Mouse (Mus musculus) limb, embryonic 11.5 days (tissue): ENCODE results near the gene Sez6l. TPM values are rescaled to one million over a fixed set of nuclear protein-coding genes. Genes with fewer than 3 reads are reported as not detected.
"Not testable (repeated sequence)": the region's sequence is repeated elsewhere in the genome, so short reads cannot be mapped to it uniquely, and the experiment has no call there.

Source experiments
- ATAC-seq: fragments of 200-750 bp; cut with Nextera tagmentation; 2 replicates; pipeline ENCODE4 v1.8.0; 2017; ENCODE audit warnings: low read depth; ENCODE audit not compliant: insufficient number of reproducible peaks, low FRiP score, low TSS enrichment
- DNase-seq: peaks from one replicate; pipeline ENCODE4 v3.0.0-alpha.2; 2015; ENCODE audit warnings: low spot score
- H3K27ac ChIP-seq: fragments of 300-500 bp; sonication (generic); replicated peaks from 2 replicates; pipeline ENCODE4 v1.5.1; 2014; ENCODE audit warnings: low read depth, mild to moderate bottlenecking, low read length
- H3K27me3 ChIP-seq: fragments of 300-500 bp; sonication (generic); 2 replicates; pipeline ENCODE4 v1.6.1; 2014; ENCODE audit warnings: mild to moderate bottlenecking, low read length, mixed read lengths; ENCODE audit not compliant: control insufficient read depth, insufficient read depth
- H3K36me3 ChIP-seq: fragments of 300-500 bp; sonication (generic); 2 replicates; pipeline ENCODE4 v1.6.1; 2014; ENCODE audit warnings: mild to moderate bottlenecking, low read length, moderate library complexity, mixed read lengths; ENCODE audit not compliant: control insufficient read depth, insufficient read depth
- H3K4me1 ChIP-seq: fragments of 300-500 bp; sonication (generic); 2 replicates; pipeline ENCODE4 v1.6.1; 2014; ENCODE audit warnings: low read length, mixed read lengths; ENCODE audit not compliant: control insufficient read depth, insufficient read depth
- H3K4me2 ChIP-seq: fragments of 300-500 bp; sonication (generic); 2 replicates; pipeline ENCODE4 v1.6.1; 2014; ENCODE audit warnings: low read depth, mild to moderate bottlenecking, moderate library complexity; ENCODE audit not compliant: severe bottlenecking
- H3K4me3 ChIP-seq: fragments of 300-500 bp; sonication (generic); 2 replicates; pipeline ENCODE4 v1.5.1; 2014; ENCODE audit warnings: low read depth, low read length
- H3K9ac ChIP-seq: fragments of 300-500 bp; sonication (generic); 2 replicates; pipeline ENCODE4 v1.6.1; 2014; ENCODE audit warnings: mild to moderate bottlenecking, low read length
- H3K9me3 ChIP-seq: fragments of 300-500 bp; sonication (generic); 2 replicates; pipeline ENCODE4 v1.6.1; 2016; ENCODE audit warnings: low read length; ENCODE audit not compliant: control insufficient read depth
- WGBS: fragments of 180-500 bp; shearing (Covaris S2); extraction: QIAGEN DNeasy Blood & Tissue Kit; methylation state at CpG from one replicate; pipeline ENCODE4 v1.1.7; 2014; 5-methylcytosine and 5-hydroxymethylcytosine counted together
- polyA plus RNA-seq: library from polyadenylated mRNA; unstranded; fragments of >200 nt; fragmentation: Nextera tagmentation; extraction: Ambion mirVana; gene quantifications from 2 replicates; pipeline ENCODE4 v1.2.1, GENCODE M21; 2014

Gene Sez6l
- polyA plus RNA-seq, 1 experiment from 2014 or later = 0.13 TPM

- no peaks in the 10 kb centered on the region for H3K27me3 ChIP-seq
- no peaks in the 10 kb centered on the region for H3K9me3 ChIP-seq
- WGBS = 64% methylated on average over 4 of the region's 4 CpGs
- no peak overlapping the region for H3K9ac ChIP-seq
- no peak for DNase-seq
- no peaks in the 10 kb centered on the region for H3K36me3 ChIP-seq
- no peak overlapping the region for H3K27ac ChIP-seq
- H3K4me2 ChIP-seq = no peak overlapping the region
- no peak for ATAC-seq
- H3K4me3 ChIP-seq = no peak overlapping the region
- H3K4me1 ChIP-seq = no peaks in the 10 kb centered on the region
Measured at GRCm38 (mm10) chr5:112418023-112418422, 159.0 kb downstream of the Sez6l start.

DNA sequence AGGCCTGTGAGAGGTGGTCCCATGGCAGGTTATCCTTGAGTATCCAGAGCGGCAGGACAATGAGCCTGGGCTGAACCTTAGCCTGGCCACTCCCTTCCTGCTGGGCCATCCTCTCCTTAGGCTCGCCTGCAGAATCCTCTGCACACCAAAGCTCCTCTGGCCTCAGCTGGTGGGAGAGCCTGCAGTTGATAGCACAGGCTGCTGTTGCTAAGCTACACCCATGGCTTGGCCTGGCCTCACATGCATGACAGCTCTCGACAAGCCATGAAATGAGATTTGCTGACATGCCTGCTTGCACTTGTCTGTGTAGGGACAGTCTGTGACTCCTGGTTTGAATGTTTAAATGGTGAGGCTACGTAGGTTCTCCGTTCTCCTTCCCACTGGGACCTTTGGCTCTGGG lies 160.3 kb downstream of the Sez6l start:
- WGBS = 71% methylated on average over 5 of the region's 5 CpGs
- 0 out of 2 replicates have a peak, but pooled peaks cover 6% of the 10 kb centered on the region for H3K27me3 ChIP-seq
- no peak overlapping the region for H3K9ac ChIP-seq
- ATAC-seq (no peak), DNase-seq (no peak)
- no peak overlapping the region for H3K4me3 ChIP-seq
- no peak overlapping the region for H3K27ac ChIP-seq
- no peaks in the 10 kb centered on the region for H3K36me3 ChIP-seq
- no peak overlapping the region for H3K4me2 ChIP-seq
- H3K9me3 ChIP-seq = no peaks in the 10 kb centered on the region
- H3K4me1 ChIP-seq = 0 out of 2 replicates have a peak, but pooled peaks cover 2% of the 10 kb centered on the region

- not testable (repeated sequence) for H3K9ac ChIP-seq, H3K27ac ChIP-seq, H3K4me2 ChIP-seq, H3K36me3 ChIP-seq, DNase-seq, H3K9me3 ChIP-seq, H3K27me3 ChIP-seq, ATAC-seq, H3K4me3 ChIP-seq, H3K4me1 ChIP-seq
- 79% methylated on average over 4 of the region's 4 CpGs for WGBS
Measured at GRCm38 (mm10) chr5:112412781-112413180, 164.2 kb downstream of the Sez6l start.

DNA sequence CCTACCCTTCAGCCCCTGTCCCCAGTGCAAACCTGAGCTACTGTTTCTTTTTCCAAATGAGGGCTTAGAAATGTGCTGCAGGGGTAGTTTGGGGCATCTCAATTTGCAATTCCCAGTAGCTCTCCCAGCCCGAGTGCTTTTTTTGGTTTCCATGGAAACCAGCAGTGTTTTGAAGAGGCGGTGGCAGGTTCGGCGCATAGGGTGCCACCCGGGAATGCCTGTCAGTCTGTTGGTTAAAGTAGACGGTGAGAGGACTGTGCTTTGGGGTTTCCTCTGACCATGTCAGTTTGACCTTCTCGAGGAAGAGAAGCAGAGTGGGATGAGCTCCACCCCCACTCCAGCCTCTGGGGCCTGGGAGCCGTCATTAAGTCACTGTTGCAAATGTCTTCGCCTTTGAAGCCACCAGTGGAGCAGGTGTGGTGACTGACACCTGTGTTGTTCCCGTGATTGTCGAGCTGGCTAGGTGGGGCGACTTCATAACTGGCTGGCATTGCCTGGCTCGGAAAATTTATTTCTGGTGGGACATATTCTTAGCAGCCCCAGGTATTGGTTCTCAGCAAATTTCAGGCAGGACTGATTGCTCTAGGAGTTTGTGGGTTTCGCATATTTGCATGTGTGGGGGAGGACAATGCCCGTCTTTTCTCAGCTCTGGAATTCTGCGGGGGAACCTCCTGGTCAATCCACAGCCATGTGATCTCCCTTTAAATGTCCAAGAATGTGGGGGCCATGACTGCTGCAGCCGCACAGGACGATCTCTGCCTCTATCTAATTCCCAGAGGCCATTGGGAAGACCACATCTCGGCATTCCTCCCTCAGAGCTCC lies 165.3 kb downstream of the Sez6l start:
- DNase-seq = peak; percentile 51
- H3K4me2 ChIP-seq = no peak overlapping the region

DNA sequence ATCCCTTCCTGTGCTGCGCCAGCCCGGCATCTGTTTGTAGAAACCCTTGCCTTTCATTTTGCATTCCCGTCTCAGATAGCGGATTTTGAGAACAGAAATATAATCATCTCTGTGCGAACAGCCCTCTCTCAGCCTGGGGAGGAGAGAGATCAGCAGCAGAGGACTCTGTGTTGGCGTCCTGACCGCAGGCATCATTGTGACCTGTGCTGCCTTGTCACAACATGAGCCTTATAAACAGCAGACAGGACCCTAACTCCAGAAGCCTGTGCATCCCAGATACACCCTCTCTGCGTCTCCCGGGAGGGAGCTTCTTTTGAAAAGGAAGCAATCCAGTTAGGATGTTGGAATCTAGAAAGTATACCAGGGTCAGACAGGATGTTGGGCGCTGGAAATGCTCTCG lies 165.9 kb downstream of the Sez6l start:
- Histone ChIP-seq H3K4me2 (no peak overlapping the region), H3K27ac (no peak overlapping the region), H3K36me3 (no peaks in the 10 kb centered on the region), H3K27me3 (0 out of 2 replicates have a peak, but pooled peaks cover 7% of the 10 kb centered on the region), H3K9ac (no peak overlapping the region), H3K9me3 (no peaks in the 10 kb centered on the region), H3K4me1 (0 out of 2 replicates have a peak, but pooled peaks cover 3% of the 10 kb centered on the region), H3K4me3 (no peak overlapping the region)
- 47% methylated on average over 11 of the region's 11 CpGs for WGBS
- DNase-seq = no peak
- ATAC-seq = no peak

More for the DNA sequence above, 165.3 kb downstream of the Sez6l start:
- no peak for ATAC-seq
- Histone ChIP-seq H3K4me1 (0 out of 2 replicates have a peak, but pooled peaks cover 3% of the 10 kb centered on the region), H3K27me3 (0 out of 2 replicates have a peak, but pooled peaks cover 7% of the 10 kb centered on the region), H3K4me3 (no peak overlapping the region), H3K36me3 (no peaks in the 10 kb centered on the region), H3K27ac (no peak overlapping the region), H3K9me3 (no peaks in the 10 kb centered on the region), H3K9ac (no peak overlapping the region)
- WGBS = 11% methylated on average over 19 of the region's 19 CpGs

DNA sequence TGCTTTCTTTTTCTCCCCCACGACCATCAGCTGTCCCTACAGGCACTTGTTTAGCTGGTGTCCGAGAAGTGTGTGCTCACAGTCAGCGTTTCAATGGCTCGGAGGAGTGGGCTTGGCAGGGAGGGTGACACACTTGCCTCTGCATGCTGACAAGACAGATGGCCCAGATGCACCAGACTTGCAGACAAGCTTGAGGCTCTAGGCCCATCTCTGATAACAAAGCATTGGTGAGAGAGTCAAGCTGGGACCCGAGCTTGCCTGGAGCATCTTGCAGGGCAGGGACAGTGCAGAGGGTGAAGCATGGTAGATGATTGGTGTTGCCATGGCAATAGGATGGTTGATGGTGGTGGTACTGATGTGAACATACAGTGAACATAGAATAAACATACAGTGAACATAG lies 167.7 kb downstream of the Sez6l start:
- no peak for ATAC-seq
- no peaks in the 10 kb centered on the region for H3K36me3 ChIP-seq

GRCm38 (mm10) chr5:112406017-112406416 lies 171.0 kb downstream of the Sez6l start:
- DNase-seq (no peak), ATAC-seq (no peak)
- WGBS = 77% methylated on average over 3 of the region's 3 CpGs
- no peak overlapping the region for H3K4me2 ChIP-seq
- H3K9me3 ChIP-seq = no peaks in the 10 kb centered on the region
- no peak overlapping the region for H3K4me3 ChIP-seq
- no peaks in the 10 kb centered on the region for H3K27me3 ChIP-seq
- H3K9ac ChIP-seq = no peak overlapping the region
- no peak overlapping the region for H3K27ac ChIP-seq
- no peaks in the 10 kb centered on the region for H3K4me1 ChIP-seq
- H3K36me3 ChIP-seq = no peaks in the 10 kb centered on the region

More for the DNA sequence above, 167.7 kb downstream of the Sez6l start:
- WGBS = 64% methylated on average over 5 of the region's 5 CpGs
- H3K27me3 ChIP-seq = 0 out of 2 replicates have a peak, but pooled peaks cover 7% of the 10 kb centered on the region
- DNase-seq = no peak
- no peak overlapping the region for H3K9ac ChIP-seq
- no peak overlapping the region for H3K27ac ChIP-seq
- H3K4me1 ChIP-seq = 0 out of 2 replicates have a peak, but pooled peaks cover 3% of the 10 kb centered on the region
- H3K4me3 ChIP-seq = no peak overlapping the region
- H3K4me2 ChIP-seq = no peak overlapping the region
- H3K9me3 ChIP-seq = no peaks in the 10 kb centered on the region

- Histone ChIP-seq H3K4me2 (no peak overlapping the region), H3K27ac (no peak overlapping the region), H3K36me3 (no peaks in the 10 kb centered on the region), H3K9ac (no peak overlapping the region), H3K9me3 (no peaks in the 10 kb centered on the region), H3K4me1 (no peaks in the 10 kb centered on the region), H3K27me3 (no peaks in the 10 kb centered on the region), H3K4me3 (no peak overlapping the region)
- ATAC-seq (no peak), DNase-seq (no peak)
- 62% methylated on average over 3 of the region's 3 CpGs for WGBS
Measured at GRCm38 (mm10) chr5:112402437-112402836, 174.5 kb downstream of the Sez6l start.
